Mouse (Mus musculus): ENCODE measurements at regions not wholly inside any gene's neighbourhood (a gene's known extent, or its start where the extent isn't known, plus 50 kb on each side); places are given as distances from the start of the nearest gene placed in this dataset.

- peak; percentile 31 for DNase-seq (ENCODE audit: low read depth)
Measured at GRCm38 (mm10) chr13:73405720-73406629, 61.0 kb upstream of the Lpcat1 start.

DNA sequence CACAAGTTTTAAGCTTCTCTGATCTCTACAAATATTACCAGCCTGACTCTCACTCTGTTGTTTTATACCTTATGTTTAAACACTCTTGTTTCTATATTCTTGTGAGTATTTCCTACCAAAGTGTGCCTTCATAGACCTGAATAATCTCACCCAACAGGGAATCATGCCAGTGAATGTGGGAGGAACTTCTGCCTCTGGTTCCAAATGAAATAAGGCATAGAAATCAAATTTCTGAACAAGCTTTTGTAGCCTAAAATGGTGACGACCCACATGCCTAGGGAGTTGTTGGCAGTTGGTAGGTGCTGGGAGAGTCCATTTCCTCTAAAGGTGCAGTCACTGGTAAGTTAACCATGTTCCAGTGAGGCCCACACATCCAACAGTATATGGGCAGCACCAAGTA, 66.1 kb upstream of the Lpcat1 start:
- no peak for DNase-seq (ENCODE audit: low read depth)

DNA sequence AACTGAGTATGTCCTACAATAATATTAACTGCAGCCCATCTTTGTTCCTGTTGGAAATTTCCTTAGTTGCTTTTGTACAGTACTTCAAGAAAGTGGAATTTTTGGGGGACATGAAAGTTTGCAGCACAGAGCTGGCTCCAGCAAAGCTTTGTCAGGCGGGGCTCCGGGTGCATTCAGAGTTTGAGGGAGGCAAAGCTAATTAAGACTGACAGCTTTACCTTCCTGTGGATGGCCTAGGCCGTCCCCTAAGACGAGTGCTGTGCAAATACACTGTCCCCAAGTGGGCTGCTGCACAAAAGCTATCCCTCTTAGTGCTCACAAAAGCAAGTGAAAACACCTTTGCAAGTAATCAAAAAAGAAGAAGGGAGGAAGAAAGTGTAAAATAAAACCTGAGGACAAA, 68.7 kb upstream of the Ndufs6 start:
- no peak for DNase-seq (ENCODE audit: low read depth)

GRCm38 (mm10) chr13:73395856-73396255, 67.5 kb upstream of the Ndufs6 start:
- DNase-seq (ENCODE audit: low read depth), result no peak

DNA sequence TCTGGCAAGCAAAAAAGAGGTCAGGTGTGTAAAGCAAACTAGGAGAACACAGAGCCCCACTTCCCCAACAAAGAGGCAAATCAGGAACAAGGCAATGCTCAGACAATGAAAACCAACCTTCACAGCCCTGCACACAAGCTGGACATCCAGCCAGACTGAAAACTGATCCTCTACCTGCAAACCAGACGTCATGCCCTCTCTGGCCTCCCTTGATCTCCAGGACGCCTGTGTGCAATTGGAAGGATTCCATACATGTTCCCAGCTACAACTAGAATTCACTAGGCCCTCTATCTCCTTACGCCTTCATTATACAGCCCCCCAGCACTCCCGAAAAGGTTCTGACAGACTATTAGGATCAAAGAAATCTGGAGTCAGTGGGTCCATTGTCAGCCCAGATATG, 60.7 kb upstream of the Ndufs6 start:
- DNase-seq (ENCODE audit: low read depth), result no peak

- peak; percentile 56 for DNase-seq (ENCODE audit: low read depth)
Measured at GRCm38 (mm10) chr13:73383585-73383984, 55.2 kb upstream of the Ndufs6 start.

Data from 416B (cell line).